Mouse (Mus musculus): ENCODE data around the gene Crmp1. TPM values are rescaled to one million over a fixed set of nuclear protein-coding genes. Genes with fewer than 3 reads are reported as not detected.

The Crmp1 gene
- polyA plus RNA-seq, 1 experiment from 2014 or later: 404 TPM

GRCm38 (mm10) chr5:37215276-37215675 lies 26.5 kb upstream of the Crmp1 start:
- Histone ChIP-seq H3K27me3 (no peaks in the 10 kb centered on the region), H3K9me3 (no peaks in the 10 kb centered on the region), H3K36me3 (no peaks in the 10 kb centered on the region), H3K9ac (replicated peaks) (no peak overlapping the region), H3K27ac (replicated peaks) (no peak overlapping the region), H3K4me2 (replicated peaks) (no peak overlapping the region), H3K4me1 (no peaks in the 10 kb centered on the region; the same call in 1 of the 2 replicates), H3K4me3 (no peak overlapping the region)
- 92% methylated on average over 7 of the region's 7 CpGs for WGBS
- no peak for ATAC-seq (ENCODE audit: low FRiP score, low read depth)

- Histone ChIP-seq H3K27ac (replicated peaks) (no peak overlapping the region), H3K4me2 (replicated peaks) (no peak overlapping the region), H3K4me3 (no peak overlapping the region), H3K9ac (replicated peaks) (no peak overlapping the region), H3K27me3 (no peaks in the 10 kb centered on the region), H3K9me3 (no peaks in the 10 kb centered on the region), H3K36me3 (no peaks in the 10 kb centered on the region), H3K4me1 (peaks cover 4% of the 10 kb centered on the region)
- 39% methylated on average over 5 of the region's 5 CpGs for WGBS
- no peak for ATAC-seq (ENCODE audit: low FRiP score, low read depth)
Observed at GRCm38 (mm10) chr5:37219615-37220014, 22.1 kb upstream of the Crmp1 start.

DNA sequence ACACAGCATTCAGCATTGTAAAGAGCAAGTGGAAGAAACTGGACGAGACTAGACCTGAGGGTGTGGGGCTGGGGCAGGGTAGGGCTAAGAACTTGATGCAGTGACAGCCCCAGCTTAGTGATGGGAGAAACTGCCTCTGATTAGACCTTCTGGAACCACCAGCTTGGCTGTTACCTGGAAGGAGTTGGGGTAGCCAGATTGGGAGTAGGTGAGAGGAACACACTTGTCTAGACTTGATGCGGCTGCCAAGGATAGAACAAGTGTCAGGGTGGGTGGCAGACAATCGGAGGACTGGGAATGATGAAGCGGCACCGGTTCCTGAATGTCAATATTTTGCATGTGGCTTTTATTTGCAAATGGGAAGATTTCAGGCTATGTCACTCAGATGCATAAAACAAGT lies 21.2 kb upstream of the Crmp1 start:
- H3K4me3 ChIP-seq: no peak overlapping the region
- peaks cover 4% of the 10 kb centered on the region for H3K4me1 ChIP-seq
- whole genome bisulfite sequencing: 85% methylated on average over 5 of the region's 5 CpGs
- H3K27ac ChIP-seq (replicated peaks): 0 out of 2 replicates have a peak overlapping the region, but pooled peaks have one; percentile 1
- no peak overlapping the region for H3K4me2 ChIP-seq (replicated peaks)
- no peaks in the 10 kb centered on the region for H3K36me3 ChIP-seq
- no peaks in the 10 kb centered on the region for H3K9me3 ChIP-seq
- no peaks in the 10 kb centered on the region for H3K27me3 ChIP-seq
- no peak overlapping the region for H3K9ac ChIP-seq (replicated peaks)
- ATAC-seq (ENCODE audit: low FRiP score, low read depth): no peak

DNA sequence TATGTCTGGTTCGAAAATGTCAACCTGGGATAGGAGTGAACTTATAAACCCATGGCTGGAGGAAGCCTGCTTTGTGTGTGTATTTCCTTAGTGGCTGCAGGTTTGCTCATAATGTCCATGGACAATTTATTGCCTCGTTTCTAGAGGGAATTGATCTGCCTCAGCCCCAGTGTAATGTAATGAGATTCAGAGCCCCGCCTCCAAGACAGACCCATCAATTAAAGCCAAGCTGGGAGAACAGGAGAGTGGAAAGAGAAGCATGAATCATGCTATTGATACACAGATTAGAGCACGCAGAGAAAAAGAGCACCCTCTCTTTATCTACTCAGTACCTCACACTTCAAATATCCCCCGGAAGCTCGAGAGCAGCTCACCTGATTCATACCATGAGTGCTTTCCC lies 20.2 kb upstream of the Crmp1 start:
- H3K4me2 ChIP-seq (replicated peaks): no peak overlapping the region
- ATAC-seq (ENCODE audit: low FRiP score, low read depth): no peak
- H3K36me3 ChIP-seq: no peaks in the 10 kb centered on the region
- H3K4me3 ChIP-seq: no peak overlapping the region
- peak overlapping the region; percentile 50 for H3K27ac ChIP-seq (replicated peaks)
- no peaks in the 10 kb centered on the region for H3K9me3 ChIP-seq
- no peak overlapping the region for H3K9ac ChIP-seq (replicated peaks)
- no peaks in the 10 kb centered on the region for H3K27me3 ChIP-seq
- H3K4me1 ChIP-seq: peaks cover 4% of the 10 kb centered on the region
- WGBS: 52% methylated on average over 6 of the region's 6 CpGs

DNA sequence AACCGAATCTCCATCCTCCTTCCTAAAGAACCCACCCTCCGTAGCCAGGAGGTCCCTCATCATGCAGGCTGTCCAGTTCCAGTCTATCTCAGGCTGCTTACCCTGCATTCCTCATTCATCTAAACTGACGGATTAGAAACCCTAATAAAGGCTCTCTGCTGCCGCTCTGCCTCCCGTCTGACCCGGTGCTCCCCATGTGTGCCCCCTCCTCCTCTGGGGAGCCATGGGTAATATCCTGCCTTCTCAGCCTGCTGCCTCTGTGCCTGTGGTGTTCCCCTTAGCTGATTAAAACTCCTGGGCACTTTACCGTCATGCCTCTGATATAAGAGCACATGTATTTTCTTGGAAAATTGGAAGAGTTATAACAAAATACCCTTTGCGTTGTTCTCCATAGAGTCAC lies 19.4 kb upstream of the Crmp1 start:
- no peak overlapping the region for H3K4me2 ChIP-seq (replicated peaks)
- H3K27ac ChIP-seq (replicated peaks): peak overlapping the region; percentile 50; the same call in 1 of the 2 replicates

DNA sequence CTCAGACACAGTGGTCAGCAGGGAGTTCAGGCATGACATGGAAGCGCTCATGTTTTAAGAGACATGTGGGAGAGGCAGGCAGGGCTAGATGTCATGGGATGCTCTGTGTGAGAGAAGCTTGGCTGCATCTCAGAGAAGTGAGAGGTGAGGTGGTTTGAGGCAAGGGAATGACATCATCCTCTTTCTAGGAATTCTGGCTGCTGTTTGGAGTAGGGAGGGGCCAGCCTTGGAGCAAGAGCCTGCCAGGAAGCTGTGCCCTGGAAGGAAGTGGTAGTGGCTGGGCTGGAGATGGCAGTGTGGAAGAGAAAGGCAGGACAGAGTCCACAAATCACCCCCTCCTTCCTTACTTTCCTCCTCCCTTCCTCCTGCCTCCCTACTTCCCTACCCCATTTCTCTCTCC lies 16.0 kb upstream of the Crmp1 start:
- H3K9me3 ChIP-seq: no peaks in the 10 kb centered on the region
- H3K27me3 ChIP-seq: no peaks in the 10 kb centered on the region
- no peak overlapping the region for H3K9ac ChIP-seq (replicated peaks)
- ATAC-seq (ENCODE audit: low FRiP score, low read depth): no peak
- H3K4me3 ChIP-seq: no peak overlapping the region
- H3K4me2 ChIP-seq (replicated peaks): no peak overlapping the region
- H3K4me1 ChIP-seq: peaks cover 4% of the 10 kb centered on the region
- WGBS: 96% methylated on average over 1 of the region's 1 CpGs
- no peaks in the 10 kb centered on the region for H3K36me3 ChIP-seq
- H3K27ac ChIP-seq (replicated peaks): no peak overlapping the region

More for the DNA sequence above, 19.4 kb upstream of the Crmp1 start:
- no peaks in the 10 kb centered on the region for H3K27me3 ChIP-seq
- H3K9me3 ChIP-seq: no peaks in the 10 kb centered on the region
- peaks cover 4% of the 10 kb centered on the region for H3K4me1 ChIP-seq
- no peak for ATAC-seq (ENCODE audit: low FRiP score, low read depth)
- no peaks in the 10 kb centered on the region for H3K36me3 ChIP-seq
- WGBS: 46% methylated on average over 8 of the region's 8 CpGs
- H3K4me3 ChIP-seq: no peak overlapping the region
- no peak overlapping the region for H3K9ac ChIP-seq (replicated peaks)

- 72% methylated on average over 6 of the region's 6 CpGs for WGBS
- Histone ChIP-seq H3K9me3 (no peaks in the 10 kb centered on the region), H3K36me3 (no peaks in the 10 kb centered on the region), H3K9ac (replicated peaks) (no peak overlapping the region), H3K27me3 (peaks cover 3% of the 10 kb centered on the region), H3K4me1 (no peaks in the 10 kb centered on the region), H3K27ac (replicated peaks) (no peak overlapping the region), H3K4me3 (no peak overlapping the region), H3K4me2 (replicated peaks) (no peak overlapping the region)
- no peak for ATAC-seq (ENCODE audit: low FRiP score, low read depth)
Observed at GRCm38 (mm10) chr5:37227956-37228680, 13.6 kb upstream of the Crmp1 start.

DNA sequence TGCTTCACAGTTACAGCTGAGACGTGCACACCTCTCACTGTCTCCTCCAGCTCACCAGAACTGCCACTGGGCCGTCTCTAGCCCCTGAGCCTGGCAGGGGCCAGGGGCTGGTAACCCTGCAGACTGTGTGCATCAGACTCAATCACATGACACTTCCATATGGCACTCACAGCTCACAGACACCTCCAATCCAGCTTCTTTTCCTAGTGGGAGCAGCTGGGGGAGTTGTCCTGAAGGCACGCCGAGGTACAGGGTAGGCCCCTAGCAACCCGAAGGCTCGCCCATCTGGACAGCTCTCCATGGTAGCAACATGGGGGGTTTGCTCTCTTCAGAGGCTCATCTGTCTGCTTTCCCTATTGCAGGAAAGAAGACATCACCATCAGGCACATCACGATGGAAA lies 12.8 kb upstream of the Crmp1 start:
- whole genome bisulfite sequencing: 74% methylated on average over 7 of the region's 7 CpGs
- Histone ChIP-seq H3K4me1 (no peaks in the 10 kb centered on the region), H3K4me2 (replicated peaks) (no peak overlapping the region), H3K27me3 (peaks cover 3% of the 10 kb centered on the region), H3K36me3 (no peaks in the 10 kb centered on the region), H3K9ac (replicated peaks) (no peak overlapping the region), H3K9me3 (no peaks in the 10 kb centered on the region), H3K4me3 (no peak overlapping the region), H3K27ac (replicated peaks) (no peak overlapping the region)
- ATAC-seq (ENCODE audit: low FRiP score, low read depth): 0 out of 2 replicates have a peak, but pooled peaks have one; percentile 19

GRCm38 (mm10) chr5:37233010-37233557 lies 8.7 kb upstream of the Crmp1 start:
- Histone ChIP-seq H3K9me3 (no peaks in the 10 kb centered on the region), H3K4me3 (no peak overlapping the region), H3K4me2 (replicated peaks) (no peak overlapping the region), H3K36me3 (no peaks in the 10 kb centered on the region), H3K27me3 (peaks cover 16% of the 10 kb centered on the region), H3K9ac (replicated peaks) (no peak overlapping the region), H3K4me1 (no peaks in the 10 kb centered on the region), H3K27ac (replicated peaks) (no peak overlapping the region)
- ATAC-seq (ENCODE audit: low FRiP score, low read depth): no peak
- WGBS: 58% methylated on average over 9 of the region's 9 CpGs

- Histone ChIP-seq H3K4me1 (peaks cover 20% of the 10 kb centered on the region), H3K27ac (replicated peaks) (no peak overlapping the region), H3K9ac (replicated peaks) (no peak overlapping the region), H3K27me3 (peaks cover 57% of the 10 kb centered on the region), H3K4me2 (replicated peaks) (no peak overlapping the region), H3K36me3 (no peaks in the 10 kb centered on the region), H3K4me3 (no peak overlapping the region), H3K9me3 (no peaks in the 10 kb centered on the region)
- ATAC-seq (ENCODE audit: low FRiP score, low read depth): no peak
- 34% methylated on average over 2 of the region's 2 CpGs for WGBS
Observed at GRCm38 (mm10) chr5:37238654-37239053, 3.1 kb upstream of the Crmp1 start.

- 5% methylated on average over 5 of the region's 5 CpGs for WGBS
- peaks cover 67% of the 10 kb centered on the region for H3K27me3 ChIP-seq
- H3K4me3 ChIP-seq: no peak overlapping the region
- no peaks in the 10 kb centered on the region for H3K36me3 ChIP-seq
- no peak overlapping the region for H3K27ac ChIP-seq (replicated peaks)
- ATAC-seq (ENCODE audit: low FRiP score, low read depth): no peak
- H3K4me1 ChIP-seq: peaks cover 37% of the 10 kb centered on the region
- H3K9me3 ChIP-seq: no peaks in the 10 kb centered on the region
- H3K4me2 ChIP-seq (replicated peaks): no peak overlapping the region
- no peak overlapping the region for H3K9ac ChIP-seq (replicated peaks)
Observed at GRCm38 (mm10) chr5:37240550-37240949, 1.2 kb upstream of the Crmp1 start.

DNA sequence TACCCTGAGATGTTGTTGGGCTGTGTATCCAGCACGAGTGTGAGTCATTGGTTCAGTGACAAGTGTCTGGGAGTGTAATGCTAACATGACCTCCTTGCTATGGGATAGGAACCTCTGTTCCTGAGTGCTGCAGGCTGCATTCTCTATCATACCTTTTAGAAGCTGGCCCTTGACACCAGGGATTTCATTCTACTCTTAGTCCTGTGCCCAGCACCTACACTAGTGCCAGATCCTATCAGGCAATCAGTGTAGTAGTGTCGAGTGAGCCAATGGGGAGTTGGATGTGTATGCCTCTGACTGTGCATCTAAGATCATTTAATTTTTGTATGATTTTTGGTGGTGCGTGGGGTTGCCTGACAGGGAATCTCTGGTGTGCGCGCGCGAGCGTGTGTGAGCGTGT lies 516 bp upstream of the Crmp1 start:
- Histone ChIP-seq H3K9me3 (no peaks in the 10 kb centered on the region), H3K27ac (replicated peaks) (peak overlapping the region; percentile 69; the same call in 1 of the 2 replicates), H3K36me3 (no peaks in the 10 kb centered on the region), H3K27me3 (peaks cover 67% of the 10 kb centered on the region), H3K4me3 (peak overlapping the region; percentile 82), H3K4me1 (peaks cover 37% of the 10 kb centered on the region), H3K9ac (replicated peaks) (peak overlapping the region; percentile 88), H3K4me2 (replicated peaks) (peak overlapping the region; percentile 79)
- ATAC-seq (ENCODE audit: low FRiP score, low read depth): 0 out of 2 replicates have a peak, but pooled peaks have one; percentile 2
- WGBS: 17% methylated on average over 9 of the region's 9 CpGs
